Mouse (Mus musculus) T-helper 2 cell (primary cell): ENCODE measurements around the gene Xirp1.
"Not testable (repeated sequence)": the region's sequence is repeated elsewhere in the genome, so short reads cannot be mapped to it uniquely, and the experiment has no call there.

ENCODE experiments used
- in situ Hi-C: fragments of 300-600 bp; cut with MboI, MseI; formaldehyde crosslinking; loops from one replicate; pipeline ENCODE4 v1.15.1; 2025; ENCODE audit warnings: high pct_unique_total_duplicates

Gene Xirp1

GRCm38 (mm10) chr9:120021164-120021563, 2.2 kb downstream of the Xirp1 start:
- in situ Hi-C loops = loop anchor here (10.0 kb wide), 2 partner anchors 74 to 104 kb away; partner anchors contain the start of genes Ccr8 and Rpsa

- in situ Hi-C loops = loop anchor here (10.0 kb wide), 2 partner anchors 74 to 104 kb away; partner anchors contain the start of genes Ccr8 and Rpsa
Observed at GRCm38 (mm10) chr9:120020285-120020890, 3.0 kb downstream of the Xirp1 start.

GRCm38 (mm10) chr9:120016956-120017355, 6.4 kb downstream of the Xirp1 start:
- in situ Hi-C loops = no loop called here

GRCm38 (mm10) chr9:120014828-120015227, 8.6 kb downstream of the Xirp1 start:
- in situ Hi-C loops = no loop called here

- in situ Hi-C loops = no loop called here
Observed at GRCm38 (mm10) chr9:120013251-120013820, 10.1 kb downstream of the Xirp1 start.

GRCm38 (mm10) chr9:120012781-120013180, 10.6 kb downstream of the Xirp1 start:
- in situ Hi-C loops = no loop called here

- in situ Hi-C loops = not testable (repeated sequence)
Observed at GRCm38 (mm10) chr9:120012161-120012560, 11.2 kb downstream of the Xirp1 start.

GRCm38 (mm10) chr9:120011533-120011932, 11.9 kb downstream of the Xirp1 start:
- in situ Hi-C loops = no loop called here

- in situ Hi-C loops = no loop called here
Observed at GRCm38 (mm10) chr9:120010781-120011511, 12.5 kb downstream of the Xirp1 start.

GRCm38 (mm10) chr9:120009871-120010270, 13.5 kb downstream of the Xirp1 start:
- in situ Hi-C loops = no loop called here

- in situ Hi-C loops = no loop called here
Observed at GRCm38 (mm10) chr9:120009226-120009841, 14.1 kb downstream of the Xirp1 start.

GRCm38 (mm10) chr9:120007833-120008232, 15.6 kb downstream of the Xirp1 start:
- in situ Hi-C loops = no loop called here

- in situ Hi-C loops = no loop called here
Observed at GRCm38 (mm10) chr9:120005936-120006335, 17.5 kb downstream of the Xirp1 start.

- in situ Hi-C loops = no loop called here
Observed at GRCm38 (mm10) chr9:120002893-120003292, 20.5 kb downstream of the Xirp1 start.

- in situ Hi-C loops = no loop called here
Observed at GRCm38 (mm10) chr9:120001945-120002725, 21.3 kb downstream of the Xirp1 start.

- in situ Hi-C loops = no loop called here
Observed at GRCm38 (mm10) chr9:120000761-120001160, 22.6 kb downstream of the Xirp1 start.

- in situ Hi-C loops = no loop called here
Observed at GRCm38 (mm10) chr9:119999636-120000035, 23.8 kb downstream of the Xirp1 start.

GRCm38 (mm10) chr9:119998776-119999175, 24.6 kb downstream of the Xirp1 start:
- in situ Hi-C loops = no loop called here

- in situ Hi-C loops = no loop called here
Observed at GRCm38 (mm10) chr9:119996080-119996479, 27.3 kb downstream of the Xirp1 start.

- in situ Hi-C loops = no loop called here
Observed at GRCm38 (mm10) chr9:119994207-119994606, 29.2 kb downstream of the Xirp1 start.

GRCm38 (mm10) chr9:119993092-119993844, 30.1 kb downstream of the Xirp1 start:
- in situ Hi-C loops = no loop called here
